Mouse (Mus musculus) hindbrain, embryonic 16.5 days (tissue): ENCODE results near the gene Dennd1a. TPM values are rescaled to one million over a fixed set of nuclear protein-coding genes. Genes with fewer than 3 reads are reported as not detected.
A peak's percentile ranks its signal among the peaks of the same experiment; 100 is the strongest.

ENCODE experiments used
- ATAC-seq: fragments of 200-750 bp; cut with Nextera tagmentation; 2 replicates; pipeline ENCODE4 v1.8.0; 2017; ENCODE audit warnings: moderate TSS enrichment, moderate library complexity
- H3K27ac ChIP-seq: fragments of 300-500 bp; sonication (generic); 2 replicates; pipeline ENCODE4 v1.5.1; 2014; ENCODE audit warnings: low read depth, mild to moderate bottlenecking, control low read depth, low read length, moderate library complexity
- H3K27me3 ChIP-seq: fragments of 300-500 bp; sonication (generic); replicated peaks from 2 replicates; pipeline ENCODE4 v1.6.1; 2014; ENCODE audit warnings: low read length; ENCODE audit not compliant: control insufficient read depth, insufficient read depth
- H3K36me3 ChIP-seq: fragments of 300-500 bp; sonication (generic); 2 replicates; pipeline ENCODE4 v1.6.1; 2014; ENCODE audit warnings: mild to moderate bottlenecking, low read length, moderate library complexity, mixed read lengths; ENCODE audit not compliant: control insufficient read depth, insufficient read depth
- H3K4me1 ChIP-seq: fragments of 300-500 bp; sonication (generic); 2 replicates; pipeline ENCODE4 v1.6.1; 2014; ENCODE audit warnings: low read depth, low read length; ENCODE audit not compliant: control insufficient read depth, insufficient read depth
- H3K4me2 ChIP-seq: fragments of 300-500 bp; sonication (generic); 2 replicates; pipeline ENCODE4 v1.6.1; 2014; ENCODE audit warnings: mild to moderate bottlenecking, low read length, control low read depth, moderate library complexity
- H3K4me3 ChIP-seq: fragments of 300-500 bp; sonication (generic); 2 replicates; pipeline ENCODE4 v1.5.1; 2014; ENCODE audit warnings: mild to moderate bottlenecking, low read length, control low read depth, moderate library complexity
- H3K9ac ChIP-seq: fragments of 300-500 bp; sonication (generic); 2 replicates; pipeline ENCODE4 v1.6.1; 2014; ENCODE audit warnings: low read depth, mild to moderate bottlenecking, control low read depth, low read length, moderate library complexity
- H3K9me3 ChIP-seq: fragments of 300-500 bp; sonication (generic); 2 replicates; pipeline ENCODE4 v1.6.1; 2014; ENCODE audit warnings: mild to moderate bottlenecking, low read length, moderate library complexity; ENCODE audit not compliant: control insufficient read depth
- WGBS: fragments of 180-500 bp; shearing (Covaris S2); extraction: QIAGEN DNeasy Blood & Tissue Kit; methylation state at CpG from one replicate; pipeline ENCODE4 v1.1.7; 2014; 5-methylcytosine and 5-hydroxymethylcytosine counted together
- polyA plus RNA-seq: library from polyadenylated mRNA; unstranded; fragments of >200 nt; fragmentation: Nextera tagmentation; extraction: Ambion mirVana; gene quantifications from 2 replicates; pipeline ENCODE4 v1.2.1, GENCODE M21; 2015

The Dennd1a gene
- polyA plus RNA-seq, 1 experiment from 2014 or later = 15.4 TPM

GRCm38 (mm10) chr2:37838202-37838984, 448.8 kb downstream of the Dennd1a start:
- H3K4me2 ChIP-seq = no peak overlapping the region
- no peak overlapping the region for H3K9ac ChIP-seq
- 87% methylated on average over 7 of the region's 7 CpGs for WGBS
- no peaks in the 10 kb centered on the region for H3K9me3 ChIP-seq
- H3K27ac ChIP-seq = no peak overlapping the region
- H3K36me3 ChIP-seq = no peaks in the 10 kb centered on the region
- no peak overlapping the region for H3K4me3 ChIP-seq
- no peak for ATAC-seq
- no peaks in the 10 kb centered on the region for H3K27me3 ChIP-seq
- peaks cover 12% of the 10 kb centered on the region for H3K4me1 ChIP-seq

DNA sequence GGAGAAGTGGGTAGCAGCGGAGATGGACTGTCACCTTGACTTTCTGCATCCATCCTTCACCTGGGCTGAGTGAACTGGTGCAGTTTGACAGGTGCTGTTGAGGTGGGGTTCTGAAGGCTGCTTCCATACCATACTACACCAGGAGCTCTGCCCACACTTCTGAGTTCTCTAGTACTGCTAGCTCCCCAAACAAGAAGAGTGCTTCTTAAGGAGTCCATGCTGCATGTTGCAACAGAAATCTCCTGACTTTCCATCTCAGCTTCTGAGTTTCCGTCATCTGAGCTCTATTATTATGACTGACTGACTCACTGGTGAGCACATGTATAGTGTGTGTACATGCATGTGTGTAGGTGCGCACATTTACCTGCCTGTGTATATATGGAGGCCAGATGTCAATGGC, 449.6 kb downstream of the Dennd1a start:
- no peaks in the 10 kb centered on the region for H3K9me3 ChIP-seq
- WGBS = 97% methylated on average over 3 of the region's 3 CpGs

GRCm38 (mm10) chr2:37836926-37837325, 450.3 kb downstream of the Dennd1a start:
- no peak overlapping the region for H3K4me2 ChIP-seq
- H3K4me3 ChIP-seq = no peak overlapping the region
- H3K9me3 ChIP-seq = no peaks in the 10 kb centered on the region
- H3K27ac ChIP-seq = no peak overlapping the region
- no peaks in the 10 kb centered on the region for H3K27me3 ChIP-seq
- peaks cover 4% of the 10 kb centered on the region; the same call in 1 of the 2 replicates for H3K4me1 ChIP-seq
- no peak overlapping the region for H3K9ac ChIP-seq
- 95% methylated on average over 3 of the region's 3 CpGs for WGBS
- ATAC-seq = no peak
- no peaks in the 10 kb centered on the region for H3K36me3 ChIP-seq

More for the DNA sequence above, 449.6 kb downstream of the Dennd1a start:
- peaks cover 8% of the 10 kb centered on the region for H3K4me1 ChIP-seq
- no peak for ATAC-seq
- no peaks in the 10 kb centered on the region for H3K27me3 ChIP-seq
- H3K4me2 ChIP-seq = no peak overlapping the region
- no peak overlapping the region for H3K27ac ChIP-seq
- H3K9ac ChIP-seq = no peak overlapping the region
- no peak overlapping the region for H3K4me3 ChIP-seq
- H3K36me3 ChIP-seq = no peaks in the 10 kb centered on the region

- ATAC-seq = peak; percentile 38; the same call in 1 of the 2 replicates
- H3K27ac ChIP-seq = no peak overlapping the region
- H3K4me1 ChIP-seq = peaks cover 18% of the 10 kb centered on the region
- WGBS = 56% methylated on average over 10 of the region's 10 CpGs
- H3K27me3 ChIP-seq = no peaks in the 10 kb centered on the region
- no peak overlapping the region for H3K4me3 ChIP-seq
- no peaks in the 10 kb centered on the region for H3K9me3 ChIP-seq
- no peak overlapping the region for H3K9ac ChIP-seq
- no peaks in the 10 kb centered on the region for H3K36me3 ChIP-seq
- no peak overlapping the region for H3K4me2 ChIP-seq
These were observed 454.9 kb downstream of the Dennd1a start for GRCm38 (mm10) chr2:37832253-37832652.

GRCm38 (mm10) chr2:37829758-37830275, 457.4 kb downstream of the Dennd1a start:
- Histone ChIP-seq H3K36me3 (no peaks in the 10 kb centered on the region), H3K9me3 (no peaks in the 10 kb centered on the region), H3K4me2 (no peak overlapping the region), H3K27ac (0 out of 2 replicates have a peak overlapping the region, but pooled peaks have one; percentile 40), H3K9ac (no peak overlapping the region), H3K4me3 (no peak overlapping the region), H3K4me1 (peaks cover 18% of the 10 kb centered on the region), H3K27me3 (no peaks in the 10 kb centered on the region)
- 27% methylated on average over 9 of the region's 9 CpGs for WGBS
- peak; percentile 28; the same call in 1 of the 2 replicates for ATAC-seq

DNA sequence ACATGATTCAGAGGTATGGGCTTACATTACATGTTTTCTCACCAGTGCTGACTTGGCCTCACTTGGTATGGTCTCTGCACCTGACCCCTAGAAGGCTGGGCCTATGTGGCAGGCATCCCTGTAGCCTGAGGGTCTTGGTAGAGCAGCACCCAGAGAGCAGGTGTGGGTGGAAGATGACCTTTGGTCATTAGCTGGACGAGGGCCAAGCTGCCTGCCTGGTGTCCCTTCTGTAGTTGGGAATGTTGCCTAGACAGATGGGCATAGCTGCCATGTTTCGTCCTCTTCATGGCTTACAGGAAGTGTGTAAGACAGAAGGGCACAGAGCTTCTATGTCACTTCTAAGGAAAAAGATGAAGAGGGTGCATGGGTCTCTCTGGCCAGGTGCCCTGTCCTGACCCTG, 463.4 kb downstream of the Dennd1a start:
- no peak overlapping the region for H3K4me3 ChIP-seq
- no peak for ATAC-seq
- H3K9me3 ChIP-seq = no peaks in the 10 kb centered on the region
- no peak overlapping the region for H3K27ac ChIP-seq
- no peaks in the 10 kb centered on the region for H3K36me3 ChIP-seq
- 57% methylated on average over 2 of the region's 2 CpGs for WGBS
- H3K4me1 ChIP-seq = peaks cover 9% of the 10 kb centered on the region
- no peak overlapping the region for H3K9ac ChIP-seq
- no peaks in the 10 kb centered on the region for H3K27me3 ChIP-seq
- no peak overlapping the region for H3K4me2 ChIP-seq

- Histone ChIP-seq H3K9ac (no peak overlapping the region), H3K27ac (no peak overlapping the region), H3K4me2 (no peak overlapping the region), H3K4me1 (peaks cover 14% of the 10 kb centered on the region), H3K36me3 (no peaks in the 10 kb centered on the region), H3K4me3 (no peak overlapping the region), H3K9me3 (no peaks in the 10 kb centered on the region), H3K27me3 (no peaks in the 10 kb centered on the region)
- no peak for ATAC-seq
- 52% methylated on average over 5 of the region's 5 CpGs for WGBS
These were observed 465.1 kb downstream of the Dennd1a start for GRCm38 (mm10) chr2:37822122-37822521.

GRCm38 (mm10) chr2:37819526-37820152, 467.6 kb downstream of the Dennd1a start:
- 32% methylated on average over 4 of the region's 4 CpGs for WGBS
- Histone ChIP-seq H3K4me1 (peaks cover 14% of the 10 kb centered on the region), H3K4me2 (no peak overlapping the region), H3K4me3 (no peak overlapping the region), H3K27ac (peak overlapping the region; percentile 45; the same call in 1 of the 2 replicates), H3K9ac (no peak overlapping the region), H3K9me3 (no peaks in the 10 kb centered on the region), H3K27me3 (no peaks in the 10 kb centered on the region), H3K36me3 (no peaks in the 10 kb centered on the region)
- no peak for ATAC-seq
